Mouse (Mus musculus) induced T-regulatory cell, adult 2 months (primary cell): ENCODE data around the gene Insc.

Experiments used
- DNase-seq: peaks from one replicate; pipeline ENCODE4 v3.0.0-alpha.2; 2012; ENCODE audit warnings: low read depth

Gene Insc

DNA sequence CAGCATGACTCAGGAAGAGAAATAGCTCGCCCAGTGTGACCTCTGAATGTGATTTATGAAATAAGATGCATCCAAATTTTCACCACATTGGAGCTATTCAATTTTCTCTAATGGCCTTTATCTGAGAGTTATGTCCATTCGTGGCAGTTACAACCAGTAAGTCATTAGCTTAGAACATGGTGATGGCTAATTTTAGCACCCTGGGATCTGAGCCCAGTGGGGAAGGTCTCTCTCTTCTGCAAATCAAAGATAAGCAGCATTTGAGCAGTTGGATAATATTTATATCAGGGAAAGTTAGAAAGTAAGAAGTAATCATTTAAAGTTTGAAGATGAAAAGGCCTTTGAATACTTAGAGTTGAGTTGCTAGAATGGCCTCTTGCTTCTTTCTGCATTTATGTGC, 19.2 kb downstream of the Insc start:
- DNase-seq: no peak

GRCm38 (mm10) chr7:114765273-114765672, 21.8 kb downstream of the Insc start:
- no peak for DNase-seq

GRCm38 (mm10) chr7:114766523-114766922, 23.0 kb downstream of the Insc start:
- no peak for DNase-seq

DNA sequence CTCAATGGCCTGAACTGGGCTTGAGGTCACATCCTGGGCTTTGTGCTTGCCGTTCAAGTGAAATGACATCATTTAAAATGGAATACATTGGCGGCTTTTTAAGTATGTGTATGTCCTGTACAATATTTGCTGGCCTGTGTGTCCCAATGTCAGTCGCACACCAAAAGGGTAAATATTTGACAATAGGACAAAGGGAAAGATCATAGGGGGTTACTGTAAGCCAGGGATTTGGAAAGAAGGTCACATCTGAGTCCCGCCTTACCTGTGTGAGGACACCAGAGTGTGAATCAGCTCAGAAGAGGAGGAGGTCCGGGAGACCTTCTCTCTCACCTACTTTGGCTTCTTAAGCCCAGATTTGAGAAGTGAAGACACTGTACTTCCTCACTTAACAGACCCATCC, 25.0 kb downstream of the Insc start:
- no peak for DNase-seq

DNA sequence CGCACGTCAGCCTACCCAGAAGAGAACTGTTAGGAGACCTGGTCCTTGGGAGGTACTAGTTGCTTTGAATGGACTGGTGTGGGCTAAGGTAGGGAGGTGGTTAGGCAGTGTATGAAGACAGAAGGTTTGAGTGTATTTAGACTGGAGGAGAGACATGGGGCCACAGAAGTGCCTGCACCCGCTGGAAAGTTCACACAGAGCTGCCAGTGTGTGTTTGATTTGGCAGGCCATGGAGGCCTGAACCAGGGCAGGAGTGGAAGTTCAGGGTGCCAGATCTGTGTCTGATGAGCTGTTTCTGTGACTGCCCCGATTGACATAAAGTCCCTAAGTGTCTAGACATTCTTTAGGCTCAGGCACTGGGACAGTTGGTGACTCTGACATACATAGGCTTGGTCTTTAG, 25.5 kb downstream of the Insc start:
- no peak for DNase-seq

GRCm38 (mm10) chr7:114770586-114770985, 27.1 kb downstream of the Insc start:
- no peak for DNase-seq

DNA sequence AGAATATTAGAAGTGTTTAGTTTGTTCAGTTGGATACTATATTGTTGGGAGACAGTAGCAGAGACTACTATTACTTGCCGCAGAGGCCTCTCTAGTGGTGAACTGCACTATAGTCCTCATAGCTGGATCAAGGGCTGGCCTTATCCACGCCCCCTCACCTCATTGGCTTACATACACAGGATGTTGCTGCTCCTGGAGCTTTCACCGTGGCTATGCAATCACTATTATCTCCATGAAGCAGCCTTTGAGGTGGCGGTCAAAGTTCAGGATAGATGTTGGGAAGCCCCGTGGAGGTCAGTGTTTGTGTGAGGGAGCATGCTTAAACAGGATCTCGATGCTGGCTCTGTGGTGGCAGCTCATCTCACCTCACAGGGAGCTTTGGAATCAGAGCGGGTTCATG, 28.3 kb downstream of the Insc start:
- DNase-seq: no peak

DNA sequence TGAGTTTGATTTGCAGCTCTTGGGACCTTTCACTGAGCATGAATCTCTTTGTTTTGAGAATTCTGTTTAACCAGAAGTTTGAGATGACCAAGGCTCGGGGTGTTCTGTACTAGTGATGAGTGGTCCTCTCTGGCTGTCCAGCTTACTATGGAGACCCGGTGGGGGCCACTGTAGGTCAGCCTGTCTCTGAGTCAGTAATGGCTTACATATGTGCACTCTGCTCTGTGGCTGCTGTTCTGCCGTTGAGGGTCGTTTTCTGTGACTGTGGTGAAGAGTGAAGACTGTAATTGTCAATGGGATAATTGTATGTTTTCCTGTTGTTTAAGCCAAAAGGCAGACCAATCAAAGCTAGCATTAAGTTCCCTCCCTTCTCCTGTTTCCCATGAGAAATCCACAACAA, 30.3 kb downstream of the Insc start:
- DNase-seq: no peak

DNA sequence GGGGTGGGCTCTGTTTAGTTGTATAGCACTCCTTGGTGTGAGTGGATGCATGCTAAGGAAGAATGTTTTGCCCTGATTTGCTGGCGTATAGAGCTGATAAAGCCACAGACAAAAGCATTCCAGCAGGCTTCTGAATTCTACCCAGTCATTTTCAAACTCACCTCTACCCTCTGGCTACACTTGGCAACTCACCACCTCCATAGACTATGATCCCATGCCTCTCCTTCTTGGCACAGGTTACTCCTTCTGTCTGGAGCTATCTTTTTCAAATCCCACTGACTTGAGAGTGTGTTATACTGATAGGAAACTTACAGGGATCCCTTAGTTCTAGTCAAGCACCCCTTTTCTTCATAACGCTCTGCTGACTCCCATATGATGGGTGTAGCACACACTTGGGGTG, 32.4 kb downstream of the Insc start:
- no peak for DNase-seq

DNA sequence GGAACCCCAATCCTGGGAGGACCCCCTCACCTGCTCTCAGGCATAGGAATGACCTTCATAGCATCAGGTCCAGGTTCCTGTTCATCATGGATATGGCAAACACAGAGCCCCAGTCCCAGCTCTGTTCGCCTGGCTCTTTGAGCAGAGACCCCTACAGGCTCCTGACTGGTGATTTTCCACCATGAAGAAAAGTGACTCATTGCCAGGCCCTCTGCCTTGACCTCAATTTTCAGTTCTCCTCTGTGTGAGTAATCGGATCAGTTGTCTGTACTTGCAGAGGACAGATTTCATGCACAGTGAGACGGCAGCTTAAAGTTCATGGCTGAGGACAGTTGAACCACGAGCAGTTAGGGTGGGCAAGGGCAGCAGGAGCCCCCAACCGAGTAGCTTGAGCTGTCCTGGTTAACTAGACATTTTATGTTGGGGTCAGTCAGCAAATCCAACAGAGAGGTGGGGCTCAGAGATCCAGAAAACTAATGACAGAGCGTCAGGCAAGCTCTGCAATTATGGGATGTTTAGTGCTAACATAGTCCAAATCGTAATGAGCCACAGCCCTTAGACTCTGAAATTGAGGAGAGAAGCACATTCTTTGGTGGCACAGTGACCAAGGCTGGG, 34.8 kb downstream of the Insc start:
- DNase-seq: no peak

GRCm38 (mm10) chr7:114779056-114779660, 35.7 kb downstream of the Insc start:
- DNase-seq: no peak

DNA sequence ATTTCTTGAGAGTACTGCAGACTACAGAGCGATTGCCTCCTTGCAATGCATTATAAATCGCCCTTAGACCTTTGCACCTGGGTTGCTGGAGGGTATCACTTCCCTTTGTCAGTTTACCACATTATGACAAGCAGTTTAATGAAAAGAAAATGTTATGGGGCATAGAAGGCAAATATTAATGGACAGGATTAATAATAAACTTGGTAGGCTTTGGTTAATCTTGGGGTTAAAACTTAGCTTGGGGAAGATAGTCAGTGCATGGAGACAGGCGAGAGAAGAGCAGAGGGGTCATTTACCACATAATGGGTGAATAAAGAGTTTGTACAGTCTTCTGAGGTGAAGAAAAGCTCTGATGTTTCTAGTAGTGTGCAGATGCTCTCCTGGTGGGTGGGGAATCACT, 39.8 kb downstream of the Insc start:
- DNase-seq: no peak

- no peak for DNase-seq
These were observed 47.6 kb downstream of the Insc start for GRCm38 (mm10) chr7:114791087-114791486.

DNA sequence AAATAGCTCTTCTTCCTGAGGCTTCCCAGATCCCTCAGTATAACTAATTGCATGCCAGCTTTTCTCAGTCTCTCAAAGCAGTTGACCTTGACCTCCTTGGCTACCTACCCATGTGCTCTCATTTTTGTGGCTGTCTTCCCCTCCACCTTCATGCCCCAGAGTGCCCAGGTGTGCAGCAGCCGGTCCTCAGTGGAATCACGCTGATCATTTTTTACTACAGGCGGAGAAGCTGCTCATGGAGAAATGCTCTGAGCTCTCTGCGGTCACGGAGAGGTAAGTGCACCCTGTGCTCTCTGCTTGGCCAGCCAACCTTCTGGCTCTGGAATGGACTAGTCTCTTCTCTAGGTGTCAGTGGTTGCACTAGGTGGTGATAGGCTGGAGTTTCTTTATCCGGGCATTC, 48.5 kb downstream of the Insc start:
- no peak for DNase-seq

- no peak for DNase-seq
These were observed 50.9 kb downstream of the Insc start for GRCm38 (mm10) chr7:114794400-114794799.

DNA sequence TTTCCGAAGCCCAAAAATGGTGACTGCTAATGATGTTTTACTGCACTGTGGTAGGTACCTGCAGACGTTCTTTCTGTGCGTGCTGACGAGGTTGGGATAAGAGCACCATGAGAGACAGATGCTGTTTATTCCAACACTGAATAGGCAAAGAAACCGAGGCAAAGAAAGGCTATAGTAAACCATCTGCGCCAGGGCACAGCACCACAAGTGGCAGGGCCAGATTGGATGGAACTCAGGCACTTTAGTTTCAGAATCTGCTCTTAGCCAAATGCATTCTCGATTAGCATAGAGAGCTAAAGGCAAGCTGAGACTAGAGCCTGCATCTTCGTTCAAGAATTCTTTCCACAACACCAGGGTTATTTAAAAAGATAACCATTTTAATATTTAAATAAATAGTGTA, 59.1 kb downstream of the Insc start:
- DNase-seq: no peak

GRCm38 (mm10) chr7:114805311-114805710, 61.8 kb downstream of the Insc start:
- DNase-seq: no peak

DNA sequence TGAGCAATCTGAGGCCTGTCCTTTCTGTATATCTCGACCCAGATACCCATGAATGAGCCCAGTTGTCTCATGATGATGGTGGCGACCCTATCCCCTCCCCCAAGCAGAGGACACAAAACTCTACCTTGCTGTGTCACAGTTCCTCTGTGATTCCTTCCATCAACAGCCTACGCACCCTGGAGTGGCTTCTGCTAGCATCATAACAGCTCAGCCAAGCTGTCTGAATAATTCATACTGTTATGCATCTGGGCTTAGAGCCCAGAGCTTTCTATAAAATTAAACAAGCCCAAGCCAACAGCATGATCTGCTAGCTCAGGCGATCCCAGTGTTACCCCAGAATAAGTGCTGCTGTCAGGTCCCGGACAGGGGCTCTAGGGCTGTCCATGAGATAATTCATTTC, 63.8 kb downstream of the Insc start:
- no peak for DNase-seq

- no peak for DNase-seq
These were observed 64.8 kb downstream of the Insc start for GRCm38 (mm10) chr7:114808341-114808740.

DNA sequence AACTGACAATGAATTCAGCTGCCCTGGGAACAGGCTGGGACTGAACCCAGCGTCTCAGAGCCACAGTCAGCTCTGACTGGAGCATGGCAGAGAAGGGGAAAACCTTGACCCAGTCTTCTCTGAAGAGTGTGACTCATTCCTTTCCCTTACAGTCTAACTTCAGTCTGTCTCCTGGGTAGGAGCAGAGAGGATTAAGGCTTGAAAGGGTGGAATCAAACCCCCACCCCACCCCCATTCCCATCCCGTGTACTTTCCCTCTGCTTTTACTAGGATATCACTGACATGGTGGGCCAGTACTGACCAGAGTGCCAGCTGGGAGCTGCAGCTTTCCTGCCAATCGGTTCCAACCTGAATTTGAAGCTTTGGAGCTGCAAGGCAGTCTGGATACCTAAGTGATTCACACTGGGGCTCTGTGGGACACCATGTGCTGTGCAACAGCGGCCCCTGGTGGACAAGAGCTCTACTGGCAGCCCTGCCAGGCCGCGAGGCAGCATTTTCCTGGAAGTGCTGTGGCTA, 73.9 kb downstream of the Insc start:
- DNase-seq: peak; percentile 74

- no peak for DNase-seq
These were observed 74.4 kb downstream of the Insc start for GRCm38 (mm10) chr7:114817879-114818278.

GRCm38 (mm10) chr7:114818351-114818750, 74.9 kb downstream of the Insc start:
- no peak for DNase-seq

DNA sequence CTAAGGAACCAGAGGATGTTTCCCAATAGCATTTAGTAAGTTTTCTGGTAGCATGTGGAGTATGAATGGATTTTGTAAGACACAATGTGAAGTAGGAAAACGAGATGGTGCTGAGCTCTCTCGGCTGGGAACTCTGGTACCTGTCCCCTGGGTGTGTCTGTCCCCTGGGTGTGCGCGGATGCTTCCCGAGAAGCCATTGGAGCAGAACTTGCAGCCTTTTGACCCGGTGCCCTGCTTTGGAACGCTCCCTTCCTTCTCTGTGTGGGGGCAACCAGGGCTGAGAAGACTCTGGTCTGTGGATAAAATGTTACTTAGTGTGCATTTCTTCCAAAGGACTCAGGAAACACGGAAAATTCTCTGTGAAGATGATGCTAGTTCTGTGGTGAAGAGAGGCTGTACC, 75.3 kb downstream of the Insc start:
- DNase-seq: no peak

DNA sequence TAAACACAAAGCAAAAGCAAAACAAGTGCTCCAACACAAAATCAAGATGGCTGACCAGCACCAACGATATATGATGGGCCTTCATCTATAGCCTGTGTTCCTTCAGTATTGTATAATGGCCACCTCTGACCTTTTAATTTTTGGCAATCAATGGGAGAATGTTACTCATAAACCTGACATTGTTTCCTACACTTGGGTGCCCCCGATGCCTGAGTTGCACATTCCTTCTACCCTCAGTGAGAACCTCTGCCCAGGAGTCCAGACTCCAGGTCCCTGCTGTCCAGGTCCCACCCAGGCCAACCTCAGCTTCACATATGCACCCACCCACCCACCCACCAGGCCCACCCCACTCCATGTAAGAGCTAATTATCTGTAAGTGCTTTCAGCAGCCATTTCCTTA, 79.2 kb downstream of the Insc start:
- DNase-seq: no peak
